Comparison of ENCODE assay signal across 22 mouse cellular contexts in the genomic region with DNA sequence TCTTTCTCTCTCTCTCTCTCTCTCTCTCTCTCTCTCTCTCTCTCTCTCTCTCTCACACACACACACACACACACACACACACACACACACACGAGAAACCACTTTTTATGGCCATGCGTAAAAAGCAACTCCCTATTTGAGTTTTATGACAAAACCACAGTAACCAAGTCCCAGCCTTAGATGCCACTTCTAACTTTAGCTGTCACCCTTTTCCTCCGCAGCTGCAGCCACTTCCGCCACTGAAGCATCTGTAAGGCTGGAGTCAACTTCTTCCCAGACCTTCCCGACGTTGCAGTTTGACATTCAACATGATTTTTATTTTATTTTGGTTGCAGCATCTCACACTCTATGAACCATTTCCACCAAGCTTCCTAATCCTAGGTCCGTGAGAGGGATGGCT.
DNase-seq lines count a peak whose midpoint lies in the region; ATAC-seq and TF ChIP-seq lines count a peak whose summit lies in the region.
"Had no signal": no experiment of that assay in that cellular context is flagged by ENCODE, and none has a peak within 500 bp of the region (broad histone marks: within the 10 kb centered on the region; RNA-seq: fewer than 3 reads in every experiment).

No protein-coding gene starts in this region.

- no peak overlapping the region for H3K9ac ChIP-seq in intestine, embryonic 15.5 days
- no peak overlapping the region for H3K9ac ChIP-seq in intestine, embryonic 16.5 days (ENCODE audit: low read depth, low read length)
- no peak overlapping the region for H3K9ac ChIP-seq in midbrain, embryonic 16.5 days (ENCODE audit: low read depth, low read length)
- H3K9ac ChIP-seq: embryonic facial prominence, embryonic 12.5 days had no signal

- H3ac ChIP-seq in myocyte (ENCODE audit: control insufficient read depth, insufficient read length): no peak overlapping the region

- 64% methylated on average over 7 of the region's 7 CpGs for WGBS in intestine, embryonic 15.5 days
- 73% methylated on average over 7 of the region's 7 CpGs for WGBS in intestine, embryonic 16.5 days
- WGBS in midbrain, embryonic 16.5 days: 89% methylated on average over 7 of the region's 7 CpGs

- ATAC-seq in intestine, embryonic 15.5 days: no peak
- ATAC-seq in intestine, embryonic 16.5 days: no peak
- peak; percentile 25 to 52; a peak in 2 of 4 replicates for ATAC-seq in hematopoietic stem cell, adult 5-6 weeks (replicated peaks in 1 of 2; ENCODE audit: insufficient read depth in 1 of 2, low FRiP score in 2 of 2, low TSS enrichment in 1 of 2, low read depth in 1 of 2, poor library complexity in 2 of 2, severe bottlenecking in 2 of 2)
- ATAC-seq in midbrain, embryonic 16.5 days: no peak
- ATAC-seq: forebrain, embryonic 14.5 days; hindbrain, embryonic 16.5 days had no signal

- peak overlapping the region; percentile 22; the same call in 1 of the 2 replicates for H3K27ac ChIP-seq in intestine, embryonic 15.5 days
- no peak overlapping the region for H3K27ac ChIP-seq in intestine, embryonic 16.5 days (ENCODE audit: low read length)
- no peak overlapping the region for H3K27ac ChIP-seq in midbrain, embryonic 16.5 days (ENCODE audit: low read length)
- H3K27ac ChIP-seq: embryonic facial prominence, embryonic 12.5 days; heart, adult 2 months had no signal

- H3K4me3 ChIP-seq in intestine, embryonic 15.5 days (replicated peaks): no peak overlapping the region
- no peak overlapping the region for H3K4me3 ChIP-seq in intestine, embryonic 16.5 days (ENCODE audit: low read length)
- no peak overlapping the region for H3K4me3 ChIP-seq in myocyte
- H3K4me3 ChIP-seq in midbrain, embryonic 16.5 days (ENCODE audit: low read depth, low read length): no peak overlapping the region
- H3K4me3 ChIP-seq: embryonic facial prominence, embryonic 12.5 days; erythroblast, embryonic 14.5 days; heart, adult 2 months had no signal

- TF ChIP-seq POLR2A in myocyte (IDR thresholded peaks at IDR 0.05; ENCODE audit: insufficient read length, low read depth): no peak

- H3K36me3 ChIP-seq in intestine, embryonic 15.5 days: no peaks in the 10 kb centered on the region
- no peaks in the 10 kb centered on the region for H3K36me3 ChIP-seq in intestine, embryonic 16.5 days (ENCODE audit: control insufficient read depth, insufficient read depth, low read length)
- no peaks in the 10 kb centered on the region for H3K36me3 ChIP-seq in myocyte (ENCODE audit: control insufficient read depth, insufficient read depth)
- H3K36me3 ChIP-seq in midbrain, embryonic 16.5 days (ENCODE audit: control insufficient read depth, insufficient read depth, low read length): no peaks in the 10 kb centered on the region
- H3K36me3 ChIP-seq: embryonic facial prominence, embryonic 12.5 days had no signal

- H3K9me3 ChIP-seq in intestine, embryonic 15.5 days: no peaks in the 10 kb centered on the region
- no peaks in the 10 kb centered on the region for H3K9me3 ChIP-seq in intestine, embryonic 16.5 days (ENCODE audit: control insufficient read depth, low read length)
- no peaks in the 10 kb centered on the region for H3K9me3 ChIP-seq in midbrain, embryonic 16.5 days (replicated peaks; ENCODE audit: control insufficient read depth, low read length, poor library complexity, severe bottlenecking)
- H3K9me3 ChIP-seq: embryonic facial prominence, embryonic 12.5 days had no signal

- peak; percentile 62 for DNase-seq in thymus, postnatal 25 days
- no peak for DNase-seq in Muller cell, postnatal 12 days (ENCODE audit: inconsistent ontology term)
- no peak for DNase-seq in embryo, embryonic 10 days (ENCODE audit: low spot score)
- DNase-seq: adrenal gland, postnatal 36 days; cerebellum, adult 2 months; gastrocnemius, postnatal 14 days; heart, adult 2 months; heart, postnatal 36 days; kidney, adult 18-20 months; kidney, postnatal 10 days; lung, adult 18-20 months; lung, postnatal 14 days; spleen, adult 18-20 months had no signal

- H3K79me2 ChIP-seq in myocyte (ENCODE audit: control insufficient read depth, insufficient read depth): no peaks in the 10 kb centered on the region

- H3K4me2 ChIP-seq in intestine, embryonic 15.5 days (replicated peaks): no peak overlapping the region
- no peak overlapping the region for H3K4me2 ChIP-seq in intestine, embryonic 16.5 days (ENCODE audit: low read depth, low read length)
- H3K4me2 ChIP-seq in myocyte (ENCODE audit: low read depth): peak overlapping the region; percentile 31
- no peak overlapping the region for H3K4me2 ChIP-seq in midbrain, embryonic 16.5 days (ENCODE audit: low read length)
- H3K4me2 ChIP-seq: embryonic facial prominence, embryonic 12.5 days had no signal

- no peaks in the 10 kb centered on the region for H3K4me1 ChIP-seq in intestine, embryonic 15.5 days (replicated peaks)
- H3K4me1 ChIP-seq in intestine, embryonic 16.5 days (ENCODE audit: control insufficient read depth, insufficient read depth, low read length): no peaks in the 10 kb centered on the region
- no peaks in the 10 kb centered on the region for H3K4me1 ChIP-seq in midbrain, embryonic 16.5 days (ENCODE audit: control insufficient read depth, insufficient read depth, low read length)

- H3K27me3 ChIP-seq in intestine, embryonic 15.5 days (replicated peaks): no peaks in the 10 kb centered on the region
- H3K27me3 ChIP-seq in intestine, embryonic 16.5 days (replicated peaks; ENCODE audit: control insufficient read depth, insufficient read depth, low read length): no peaks in the 10 kb centered on the region
- no peaks in the 10 kb centered on the region for H3K27me3 ChIP-seq in myocyte (ENCODE audit: control insufficient read depth, insufficient read depth, insufficient read length)
- no peaks in the 10 kb centered on the region for H3K27me3 ChIP-seq in midbrain, embryonic 16.5 days (ENCODE audit: control insufficient read depth, insufficient read depth, low read depth, low read length)
- H3K27me3 ChIP-seq: embryonic facial prominence, embryonic 12.5 days had no signal

TF ChIP-seq in myocyte, 11 proteins besides CTCF, POLR2A, EP300 and RAD21:
- no peak for TF ChIP-seq E2F4 (IDR thresholded peaks at IDR 0.05; ENCODE audit: insufficient read depth)
- TF ChIP-seq USF1 (IDR thresholded peaks at IDR 0.05; ENCODE audit: low read depth): no peak
- TF ChIP-seq CEBPB (IDR thresholded peaks at IDR 0.05; ENCODE audit: insufficient read depth, poor library complexity, severe bottlenecking): no peak
- no peak for TF ChIP-seq MAX (IDR thresholded peaks at IDR 0.05; ENCODE audit: low read depth)
- TF ChIP-seq MYOG (IDR thresholded peaks at IDR 0.05; ENCODE audit: control insufficient read depth in 1 of 3, insufficient read depth in 1 of 3, insufficient read length in 2 of 3, low read depth in 2 of 3): peak in 1 of 3 experiments; percentile 16
- no peak for TF ChIP-seq TCF12 (IDR thresholded peaks at IDR 0.05; ENCODE audit: insufficient read depth, poor library complexity, severe bottlenecking)
- peak in 1 of 3 experiments; percentile 14 for TF ChIP-seq MYOD1 (IDR thresholded peaks at IDR 0.05; ENCODE audit: control insufficient read depth in 1 of 3, insufficient read length in 2 of 3, low read depth in 2 of 3)
- no peak for TF ChIP-seq TCF3 (IDR thresholded peaks at IDR 0.05; ENCODE audit: insufficient read length, low read depth)
- TF ChIP-seq SRF (IDR thresholded peaks at IDR 0.05; ENCODE audit: control insufficient read depth, insufficient read length, low read depth): no peak
- TF ChIP-seq REST (IDR thresholded peaks at IDR 0.05; ENCODE audit: insufficient read depth, insufficient read length): no peak
- no peak for TF ChIP-seq POLR2AphosphoS2 (IDR thresholded peaks at IDR 0.05; ENCODE audit: insufficient read length, low read depth)
TF ChIP-seq in myocyte: peak in this region for 2.

Comparison
In these comparisons a context has a peak if more than half of its experiments do, and no peak if none do; other contexts are left out.
1. ATAC-seq: peak in hematopoietic stem cell, adult 5-6 weeks (2 of 2); none in intestine, embryonic 15.5 days (single experiment), intestine, embryonic 16.5 days (single experiment) and midbrain, embryonic 16.5 days (single experiment).